Mouse (Mus musculus) heart, postnatal 25 days (tissue): Measurements from ENCODE around the gene Olfr1249. TPM values are rescaled to one million over a fixed set of nuclear protein-coding genes. Genes with fewer than 3 reads are reported as not detected.
"Not testable (repeated sequence)": the region's sequence is repeated elsewhere in the genome, so short reads cannot be mapped to it uniquely, and the experiment has no call there.

Experiments
- DNase-seq: peaks from one replicate; pipeline ENCODE4 v3.0.0; 2022; ENCODE audit warnings: low spot score
- intact Hi-C: fragments of 180-260 bp; cut with DNase I; formaldehyde crosslinking; loops from one replicate; pipeline ENCODE4 v1.15.1; 2025
- total RNA-seq, 2 experiments: library from RNA; stranded (reverse); gene quantifications; 2 replicates each; pipeline ENCODE4 v1.2.3; 2021

Gene Olfr1249
- not detected for total RNA-seq

DNA sequence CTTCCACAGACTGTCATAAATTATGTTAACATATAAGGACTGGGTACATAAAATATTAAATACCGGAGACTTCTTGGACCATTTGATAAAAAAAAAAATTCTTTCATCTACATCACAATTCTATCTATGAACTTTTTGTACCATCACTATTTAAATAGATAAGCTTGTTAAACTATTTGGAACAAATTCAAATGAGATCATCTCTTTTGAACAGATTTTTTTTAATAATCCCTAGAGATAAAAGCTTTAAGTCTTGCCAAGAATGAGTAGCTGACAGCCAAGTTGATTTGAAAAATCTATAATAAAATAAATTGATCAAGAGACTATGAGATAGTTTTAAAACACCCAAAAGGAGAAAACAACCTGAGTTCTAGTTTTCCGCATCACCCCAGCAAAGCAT lies at the start of gene Olfr1249:
Olfr1249 (minus strand) TSS at position 101 of the 400 bp plus-strand sequence.
- intact Hi-C loops, result no loop called here
- no peak for DNase-seq

DNA sequence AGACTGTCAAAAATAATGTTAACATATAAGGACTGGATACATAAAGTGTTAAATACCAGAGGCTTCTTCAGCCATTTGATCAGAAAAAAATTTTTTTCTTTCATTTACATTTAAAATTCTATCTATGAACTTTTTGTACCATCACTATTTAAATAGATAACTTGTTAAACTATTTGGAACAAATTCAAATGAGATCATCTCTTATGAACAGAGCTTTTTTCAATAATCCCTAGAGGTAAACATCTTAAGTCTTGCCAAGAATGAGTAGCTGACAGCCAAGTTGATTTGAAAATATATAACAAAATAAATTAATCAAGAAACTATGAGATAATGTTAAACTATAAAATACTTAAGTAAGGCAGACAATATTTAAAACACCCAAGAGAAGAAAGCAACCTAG lies 37.1 kb upstream of the Olfr1249 start, which contains the start of gene Olfr1251:
Olfr1251 (minus strand) TSS at position 101 of the 400 bp plus-strand sequence.
- DNase-seq, result no peak
- intact Hi-C loops, result no loop called here

DNA sequence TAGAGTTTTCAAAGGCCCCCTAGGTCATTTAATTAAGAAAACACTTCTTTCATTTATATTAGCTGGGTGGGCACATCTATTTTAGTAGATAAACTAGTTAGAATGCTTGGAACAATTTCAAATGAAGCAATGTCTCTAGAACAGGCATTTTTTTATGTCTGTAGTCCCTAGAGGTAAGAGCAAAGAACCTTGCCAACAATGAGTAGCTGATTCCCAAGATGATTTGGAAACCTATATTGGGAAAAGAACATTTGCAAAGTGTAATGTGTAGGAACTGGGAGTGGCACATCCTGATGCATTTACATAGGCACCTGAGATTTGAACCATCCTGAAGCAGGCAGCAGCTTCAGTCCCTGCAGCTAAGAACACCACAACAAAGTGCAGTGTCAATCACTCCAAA lies 26.6 kb upstream of the Olfr1249 start, which contains the start of gene Olfr1250:
Olfr1250 (minus strand) TSS at position 101 of the 400 bp plus-strand sequence.
- no peak for DNase-seq
- intact Hi-C loops, result no loop called here

DNA sequence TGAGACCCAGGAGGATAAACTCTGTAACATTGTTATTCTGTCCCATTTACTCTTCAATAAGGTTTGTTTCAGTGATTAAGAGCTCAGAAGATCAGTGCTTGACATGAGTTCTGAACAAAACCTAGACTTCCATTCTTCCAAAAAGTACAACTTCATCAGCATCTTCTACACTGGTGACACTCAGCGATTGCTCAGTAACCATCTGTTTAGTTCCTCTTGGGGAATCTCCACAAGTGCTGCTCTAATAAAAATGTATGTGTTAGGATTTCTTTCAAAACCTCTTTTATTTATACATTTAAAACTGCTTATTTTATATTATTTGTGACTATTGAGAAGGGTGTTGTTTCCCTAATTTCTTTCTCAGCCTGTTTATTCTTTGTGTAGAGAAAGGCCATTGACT lies 16.6 kb downstream of the Olfr1249 start, which contains the start of gene Olfr1248:
Olfr1248 (minus strand) TSS at position 101 of the 400 bp plus-strand sequence.
- DNase-seq, intact Hi-C loops: not testable (repeated sequence)

DNA sequence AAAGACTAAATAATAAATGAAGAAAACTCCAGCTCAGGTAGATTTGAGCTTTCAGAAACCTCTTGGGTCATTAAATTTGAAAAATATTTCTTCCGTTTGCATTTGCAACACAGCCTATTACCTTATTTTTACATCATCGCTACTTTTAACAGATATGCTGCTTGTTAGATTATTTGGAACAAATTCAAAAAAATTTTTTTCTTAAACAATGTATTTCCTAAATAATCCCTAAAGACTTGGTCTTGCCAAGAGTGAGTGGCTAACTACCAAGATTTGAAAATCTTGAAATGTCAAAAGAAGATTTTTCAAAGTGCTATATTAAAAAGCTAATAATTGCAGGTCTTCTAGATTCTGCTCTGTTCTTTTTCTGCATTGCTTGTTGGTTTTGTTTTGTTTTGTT lies 20.8 kb downstream of the Olfr1249 start, which contains the start of gene Olfr1247:
Olfr1247 (minus strand) TSS at position 101 of the 400 bp plus-strand sequence.
- DNase-seq, result no peak
- intact Hi-C loops, result no loop called here

DNA sequence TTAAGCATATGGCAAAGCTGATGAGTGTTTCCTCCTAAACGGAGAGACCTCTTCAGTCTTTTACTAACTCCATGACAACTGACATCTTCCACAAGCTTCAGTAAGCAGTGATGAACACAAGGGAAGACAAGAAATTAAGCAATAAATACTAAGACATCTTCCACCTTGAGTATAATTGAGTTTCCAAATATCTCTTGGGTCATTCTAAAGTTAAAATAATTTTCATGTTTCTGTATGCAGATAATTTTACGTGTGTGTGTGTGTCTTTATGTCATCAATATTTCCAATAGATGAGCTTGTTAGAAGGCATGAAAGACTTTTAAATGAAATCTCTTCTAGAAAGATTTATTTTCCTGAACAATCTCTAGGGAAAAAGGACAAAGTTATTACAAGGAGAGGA lies 41.7 kb downstream of the Olfr1249 start, which contains the start of gene Olfr1246:
Olfr1246 (minus strand) TSS at position 101 of the 400 bp plus-strand sequence.
- DNase-seq, result no peak
- intact Hi-C loops, result no loop called here

Other genes with a start within 250 kb of the Olfr1249 start
- not detected for gene Olfr1238, start 225.3 kb downstream of the Olfr1249 start, total RNA-seq
- gene Olfr1239, start 214.6 kb downstream of the Olfr1249 start, total RNA-seq, result not detected
- gene Olfr1240, start 192.0 kb downstream of the Olfr1249 start, total RNA-seq, result not detected
- not detected for gene Olfr1241, start 147.9 kb downstream of the Olfr1249 start, total RNA-seq
- not detected for gene Olfr1242, start 136.6 kb downstream of the Olfr1249 start, total RNA-seq
- not detected for gene Olfr1243, start 103.5 kb downstream of the Olfr1249 start, total RNA-seq
- not detected for gene Olfr1245, start 56.5 kb downstream of the Olfr1249 start, total RNA-seq
- not detected for gene Olfr1246, start 41.8 kb downstream of the Olfr1249 start, total RNA-seq
- gene Olfr1247, start 20.9 kb downstream of the Olfr1249 start, total RNA-seq, result not detected
- gene Olfr1248, start 16.7 kb downstream of the Olfr1249 start, total RNA-seq, result not detected
- gene Olfr1250, start 26.5 kb upstream of the Olfr1249 start, total RNA-seq, result not detected
- not detected for gene Olfr1251, start 37.0 kb upstream of the Olfr1249 start, total RNA-seq
- not detected for gene Olfr1252, start 90.0 kb upstream of the Olfr1249 start, total RNA-seq
- gene Olfr1253, start 122.1 kb upstream of the Olfr1249 start, total RNA-seq, result not detected
- gene Olfr1254, start 158.6 kb upstream of the Olfr1249 start, total RNA-seq, result not detected
- gene Olfr1255, start 177.1 kb upstream of the Olfr1249 start, total RNA-seq, result not detected
- not detected for gene Olfr1256, start 206.6 kb upstream of the Olfr1249 start, total RNA-seq
- not detected for gene Olfr48, start 213.2 kb upstream of the Olfr1249 start, total RNA-seq
- gene Olfr1257, start 243.5 kb upstream of the Olfr1249 start, total RNA-seq, result not detected